Mouse (Mus musculus) midbrain, embryonic 16.5 days (tissue): Measurements from ENCODE around the gene 1700029J07Rik. TPM values are rescaled to one million over a fixed set of nuclear protein-coding genes. Genes with fewer than 3 reads are reported as not detected.

Experiments used
- ATAC-seq: fragments of 200-750 bp; cut with Nextera tagmentation; 2 replicates; pipeline ENCODE4 v1.8.0; 2017; ENCODE audit warnings: moderate TSS enrichment
- H3K27ac ChIP-seq: fragments of 300-500 bp; sonication (generic); 2 replicates; pipeline ENCODE4 v1.5.1; 2014; ENCODE audit warnings: mild to moderate bottlenecking, low read length, mixed read lengths
- H3K27me3 ChIP-seq: fragments of 300-500 bp; sonication (generic); 2 replicates; pipeline ENCODE4 v1.6.1; 2014; ENCODE audit warnings: low read depth, low read length, mixed read lengths; ENCODE audit not compliant: control insufficient read depth, insufficient read depth
- H3K36me3 ChIP-seq: fragments of 300-500 bp; sonication (generic); 2 replicates; pipeline ENCODE4 v1.6.1; 2014; ENCODE audit warnings: mild to moderate bottlenecking, low read length, moderate library complexity, mixed read lengths; ENCODE audit not compliant: control insufficient read depth, insufficient read depth
- H3K4me1 ChIP-seq: fragments of 300-500 bp; sonication (generic); 2 replicates; pipeline ENCODE4 v1.6.1; 2014; ENCODE audit warnings: mild to moderate bottlenecking, low read length, mixed read lengths; ENCODE audit not compliant: control insufficient read depth, insufficient read depth
- H3K4me2 ChIP-seq: fragments of 300-500 bp; sonication (generic); 2 replicates; pipeline ENCODE4 v1.6.1; 2014; ENCODE audit warnings: mild to moderate bottlenecking, low read length, mixed read lengths
- H3K4me3 ChIP-seq: fragments of 300-500 bp; sonication (generic); 2 replicates; pipeline ENCODE4 v1.5.1; 2014; ENCODE audit warnings: low read depth, mild to moderate bottlenecking, low read length, moderate library complexity, mixed read lengths
- H3K9ac ChIP-seq: fragments of 300-500 bp; sonication (generic); 2 replicates; pipeline ENCODE4 v1.6.1; 2014; ENCODE audit warnings: low read depth, low read length, mixed read lengths
- H3K9me3 ChIP-seq: fragments of 300-500 bp; sonication (generic); replicated peaks from 2 replicates; pipeline ENCODE4 v1.6.1; 2014; ENCODE audit warnings: mild to moderate bottlenecking, low read length, mixed read lengths; ENCODE audit not compliant: control insufficient read depth, poor library complexity, severe bottlenecking
- WGBS: fragments of 180-500 bp; shearing (Covaris S2); extraction: QIAGEN DNeasy Blood & Tissue Kit; methylation state at CpG from one replicate; pipeline ENCODE4 v1.1.7; 2014; 5-methylcytosine and 5-hydroxymethylcytosine counted together
- polyA plus RNA-seq: library from polyadenylated mRNA; unstranded; fragments of >200 nt; fragmentation: Nextera tagmentation; extraction: Ambion mirVana; gene quantifications from 2 replicates; pipeline ENCODE4 v1.2.1, GENCODE M21; 2015

1700029J07Rik gene
- polyA plus RNA-seq, 1 experiment from 2014 or later = 6.9 TPM

GRCm38 (mm10) chr8:45999784-46000705 is 25.0 kb upstream of the 1700029J07Rik start:
- peaks cover 6% of the 10 kb centered on the region for H3K4me1 ChIP-seq
- peak overlapping the region; percentile 100 for H3K27ac ChIP-seq
- H3K4me3 ChIP-seq = peak overlapping the region; percentile 62
- peak overlapping the region; percentile 85 for H3K9ac ChIP-seq
- WGBS = 2% methylated on average over 55 of the region's 55 CpGs
- peak; percentile 99 for ATAC-seq
- no peaks in the 10 kb centered on the region for H3K27me3 ChIP-seq
- H3K36me3 ChIP-seq = peaks cover 20% of the 10 kb centered on the region
- peak overlapping the region; percentile 92 for H3K4me2 ChIP-seq
- no peaks in the 10 kb centered on the region for H3K9me3 ChIP-seq

GRCm38 (mm10) chr8:45999138-45999783 is 24.2 kb upstream of the 1700029J07Rik start, which contains the start of gene Lrp2bp:
Lrp2bp (plus strand) TSS chr8:45999303.
- H3K4me3 ChIP-seq = peak within 1 kb of the TSS; percentile 62
- H3K4me2 ChIP-seq = peak within 1 kb of the TSS; percentile 92
- no peaks in the 10 kb centered on the region for H3K9me3 ChIP-seq
- 3% methylated on average over 22 of the region's 22 CpGs for WGBS
- peak; percentile 29 for ATAC-seq
- peaks cover 20% of the 10 kb centered on the region for H3K36me3 ChIP-seq
- H3K4me1 ChIP-seq = peaks cover 6% of the 10 kb centered on the region
- no peaks in the 10 kb centered on the region for H3K27me3 ChIP-seq
- peak within 1 kb of the TSS; percentile 100 for H3K27ac ChIP-seq
- peak within 1 kb of the TSS; percentile 85 for H3K9ac ChIP-seq

GRCm38 (mm10) chr8:45998228-45998627 is 23.2 kb upstream of the 1700029J07Rik start:
- Histone ChIP-seq H3K27ac (no peak overlapping the region), H3K4me2 (peak overlapping the region; percentile 92), H3K36me3 (peaks cover 22% of the 10 kb centered on the region), H3K4me1 (peaks cover 6% of the 10 kb centered on the region), H3K4me3 (peak overlapping the region; percentile 16; the same call in 1 of the 2 replicates), H3K9me3 (no peaks in the 10 kb centered on the region), H3K9ac (no peak overlapping the region), H3K27me3 (no peaks in the 10 kb centered on the region)
- ATAC-seq = no peak
- WGBS = 91% methylated on average over 2 of the region's 2 CpGs

GRCm38 (mm10) chr8:45995576-45995975 is 20.5 kb upstream of the 1700029J07Rik start:
- 92% methylated on average over 3 of the region's 3 CpGs for WGBS

GRCm38 (mm10) chr8:45994111-45994510 is 19.1 kb upstream of the 1700029J07Rik start:
- H3K4me2 ChIP-seq = no peak overlapping the region
- H3K4me3 ChIP-seq = no peak overlapping the region
- H3K27me3 ChIP-seq = no peaks in the 10 kb centered on the region
- H3K4me1 ChIP-seq = peaks cover 6% of the 10 kb centered on the region
- no peak overlapping the region for H3K9ac ChIP-seq
- H3K27ac ChIP-seq = no peak overlapping the region
- WGBS = 100% methylated on average over 2 of the region's 2 CpGs
- H3K9me3 ChIP-seq = no peaks in the 10 kb centered on the region
- ATAC-seq = no peak
- H3K36me3 ChIP-seq = peaks cover 22% of the 10 kb centered on the region

More at GRCm38 (mm10) chr8:45995576-45995975, 20.5 kb upstream of the 1700029J07Rik start:
- peaks cover 6% of the 10 kb centered on the region for H3K4me1 ChIP-seq
- no peak overlapping the region for H3K4me2 ChIP-seq
- H3K36me3 ChIP-seq = peaks cover 22% of the 10 kb centered on the region
- no peaks in the 10 kb centered on the region for H3K9me3 ChIP-seq
- no peak overlapping the region for H3K9ac ChIP-seq
- no peak for ATAC-seq
- no peak overlapping the region for H3K27ac ChIP-seq
- H3K4me3 ChIP-seq = no peak overlapping the region
- H3K27me3 ChIP-seq = no peaks in the 10 kb centered on the region

- no peaks in the 10 kb centered on the region for H3K27me3 ChIP-seq
- no peak for ATAC-seq
- WGBS = 93% methylated on average over 4 of the region's 4 CpGs
Measured at GRCm38 (mm10) chr8:45990631-45991310, 15.7 kb upstream of the 1700029J07Rik start.

GRCm38 (mm10) chr8:45988189-45988588 is 13.1 kb upstream of the 1700029J07Rik start:
- Histone ChIP-seq H3K4me3 (no peak overlapping the region), H3K36me3 (peaks cover 13% of the 10 kb centered on the region), H3K4me1 (no peaks in the 10 kb centered on the region), H3K9ac (no peak overlapping the region), H3K9me3 (no peaks in the 10 kb centered on the region), H3K27me3 (no peaks in the 10 kb centered on the region), H3K27ac (no peak overlapping the region), H3K4me2 (no peak overlapping the region)
- no peak for ATAC-seq
- 69% methylated on average over 2 of the region's 2 CpGs for WGBS

More at GRCm38 (mm10) chr8:45990631-45991310, 15.7 kb upstream of the 1700029J07Rik start:
- no peak overlapping the region for H3K27ac ChIP-seq
- H3K9me3 ChIP-seq = no peaks in the 10 kb centered on the region
- no peak overlapping the region for H3K4me2 ChIP-seq
- H3K9ac ChIP-seq = no peak overlapping the region
- no peaks in the 10 kb centered on the region for H3K4me1 ChIP-seq
- peaks cover 19% of the 10 kb centered on the region for H3K36me3 ChIP-seq
- H3K4me3 ChIP-seq = no peak overlapping the region

- H3K9ac ChIP-seq = no peak overlapping the region
- 90% methylated on average over 3 of the region's 3 CpGs for WGBS
Measured at GRCm38 (mm10) chr8:45986665-45987064, 11.6 kb upstream of the 1700029J07Rik start.

More at GRCm38 (mm10) chr8:45986665-45987064, 11.6 kb upstream of the 1700029J07Rik start:
- H3K9me3 ChIP-seq = no peaks in the 10 kb centered on the region
- H3K4me3 ChIP-seq = no peak overlapping the region
- ATAC-seq = no peak
- no peak overlapping the region for H3K4me2 ChIP-seq
- no peaks in the 10 kb centered on the region for H3K27me3 ChIP-seq
- H3K36me3 ChIP-seq = peaks cover 16% of the 10 kb centered on the region
- H3K27ac ChIP-seq = no peak overlapping the region
- H3K4me1 ChIP-seq = no peaks in the 10 kb centered on the region
